In the genomic region with DNA sequence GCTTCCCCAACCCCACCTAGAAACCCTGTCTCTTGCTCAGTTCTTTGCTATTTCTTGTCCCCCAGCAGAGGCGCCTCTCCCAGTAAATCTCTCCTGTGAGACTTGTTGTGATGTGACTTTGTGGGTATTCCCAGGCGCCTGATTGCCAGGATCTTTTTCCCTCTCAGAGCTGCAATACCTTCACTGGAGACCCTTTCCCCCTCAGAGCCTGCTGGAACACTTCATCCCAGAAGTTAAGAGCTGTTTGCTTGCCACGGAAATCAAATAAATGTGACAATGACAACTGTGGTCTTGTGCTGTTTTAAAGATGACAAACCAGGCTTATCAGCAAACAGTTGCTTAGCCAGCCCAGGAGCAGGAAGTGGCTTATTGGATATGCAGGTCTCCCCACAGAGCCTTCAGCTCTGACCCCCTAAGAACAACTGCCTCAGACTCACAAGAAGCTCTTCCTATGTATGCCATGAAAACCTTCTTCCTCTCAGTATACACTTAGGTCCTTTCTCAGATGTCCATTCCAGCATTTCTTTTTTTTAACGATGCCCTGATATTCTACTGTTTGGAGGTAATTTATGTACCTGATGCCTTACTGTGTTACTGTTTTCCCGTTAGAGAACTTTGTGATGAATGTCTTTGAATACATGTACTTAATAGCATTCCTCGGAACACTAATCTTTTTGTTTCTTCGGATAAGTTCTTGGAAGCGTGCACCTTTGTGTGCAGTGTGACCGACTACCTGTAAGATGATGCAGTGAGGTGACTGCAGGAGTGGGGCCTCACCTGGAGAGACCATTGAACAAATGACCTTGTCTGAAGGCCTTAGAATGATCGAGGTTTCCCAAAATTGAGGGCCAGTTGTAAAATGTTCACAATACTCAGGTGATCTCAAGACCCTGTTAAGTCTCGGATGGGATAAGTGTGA, we compare ENCODE assay signal across 8 mouse cellular contexts. TPM values are rescaled to one million over a fixed set of nuclear protein-coding genes. Genes with fewer than 3 reads are reported as not detected.
DNase-seq lines count a peak whose midpoint lies in the region; ATAC-seq and TF ChIP-seq lines count a peak whose summit lies in the region.

No protein-coding gene starts in this region.

- peaks cover 29% of the 10 kb centered on the region for H3K4me1 ChIP-seq in hindbrain, embryonic 14.5 days (replicated peaks; ENCODE audit: control insufficient read depth, insufficient read depth, low read length)
- H3K4me1 ChIP-seq in midbrain, embryonic 15.5 days, result peaks cover 44% of the 10 kb centered on the region

- H3K4me2 ChIP-seq in hindbrain, embryonic 14.5 days (replicated peaks), result peak overlapping the region; percentile 53
- peak overlapping the region; percentile 71 for H3K4me2 ChIP-seq in midbrain, embryonic 15.5 days

- no peaks in the 10 kb centered on the region for H3K9me3 ChIP-seq in hindbrain, embryonic 14.5 days (ENCODE audit: control insufficient read depth, low read length)
- H3K9me3 ChIP-seq in midbrain, embryonic 15.5 days, result no peaks in the 10 kb centered on the region

- H3K27me3 ChIP-seq in hindbrain, embryonic 14.5 days (ENCODE audit: control insufficient read depth, insufficient read depth, low read length), result no peaks in the 10 kb centered on the region
- no peaks in the 10 kb centered on the region for H3K27me3 ChIP-seq in midbrain, embryonic 15.5 days (replicated peaks)

- peak overlapping the region; percentile 94 for H3K27ac ChIP-seq in left cerebral cortex, adult 2 months
- H3K27ac ChIP-seq in hindbrain, embryonic 14.5 days, result peak overlapping the region; percentile 99
- peak overlapping the region; percentile 99 for H3K27ac ChIP-seq in midbrain, embryonic 15.5 days

- intact Hi-C loops in left cerebral cortex, adult 2 months (cut with DNase I), result loop anchor here (2.0 kb wide), 1 partner anchor 19 kb away; no protein-coding TSS in a partner anchor

- peaks cover 4% of the 10 kb centered on the region for H3K36me3 ChIP-seq in hindbrain, embryonic 14.5 days (replicated peaks; ENCODE audit: control insufficient read depth, insufficient read depth)
- H3K36me3 ChIP-seq in midbrain, embryonic 15.5 days (replicated peaks), result no peaks in the 10 kb centered on the region

- 0 out of 2 replicates have a peak, but pooled peaks have one; percentile 1 for ATAC-seq in hindbrain, embryonic 14.5 days (ENCODE audit: low FRiP score)
- ATAC-seq in midbrain, embryonic 15.5 days (replicated peaks), result no peak

- WGBS in hindbrain, embryonic 14.5 days, result 15% methylated on average over 11 of the region's 11 CpGs
- WGBS in midbrain, embryonic 15.5 days, result 11% methylated on average over 11 of the region's 11 CpGs

- peak overlapping the region; percentile 89 for H3K4me3 ChIP-seq in left cerebral cortex, adult 2 months
- peak overlapping the region; percentile 91 for H3K4me3 ChIP-seq in hindbrain, embryonic 14.5 days (replicated peaks; ENCODE audit: low read length)
- peak overlapping the region; percentile 94 for H3K4me3 ChIP-seq in midbrain, embryonic 15.5 days

- no peak; the same call in 1 of the 2 replicates for TF ChIP-seq CTCF in left cerebral cortex, adult 2 months (IDR thresholded peaks at IDR 0.05)
- TF ChIP-seq CTCF in brain, embryonic 14.5 days (IDR thresholded peaks at IDR 0.05; ENCODE audit: borderline replicate concordance, extremely low read depth, insufficient read depth, insufficient read length), result no peak

- no peak for DNase-seq in left cerebral cortex, adult 2 months (ENCODE audit: extremely low spot score in 1 of 2, low spot score in 2 of 2)
- no peak for DNase-seq in left cerebral cortex, adult 18-20 months (ENCODE audit: low spot score in 2 of 2)
- peak; percentile 56 for DNase-seq in brain, embryonic 14.5 days (ENCODE audit: low read depth)
- DNase-seq in hindbrain, embryonic 14.5 days (ENCODE audit: low spot score), result peak; percentile 42
- DNase-seq in left cerebral cortex, adult 11 months (ENCODE audit: low spot score), result no peak
- DNase-seq in frontal cortex, postnatal 14 days (ENCODE audit: low spot score in 2 of 2), result no peak
- DNase-seq in urinary bladder, postnatal 14 days (ENCODE audit: low spot score), result no peak

- H3K9ac ChIP-seq in hindbrain, embryonic 14.5 days, result peak overlapping the region; percentile 45
- peak overlapping the region; percentile 13; the same call in 1 of the 2 replicates for H3K9ac ChIP-seq in midbrain, embryonic 15.5 days

- no peak for TF ChIP-seq POLR2A in brain, embryonic 14.5 days (IDR thresholded peaks at IDR 0.05; ENCODE audit: borderline replicate concordance, extremely low read depth, insufficient read depth, insufficient read length, poor library complexity, severe bottlenecking)

RNA-seq across cellular contexts. Expression of a gene that starts 0.9 kb away (rescaled TPM):
- total RNA-seq in left cerebral cortex, adult 2 months (2021), result 100 to 1,000 TPM; 187 to 202 TPM
- 100 to 1,000 TPM; 213 to 223 TPM for total RNA-seq in left cerebral cortex, adult 18-20 months (2021)
- 196 and 230 TPM in 2 replicates for polyA plus RNA-seq in brain, embryonic 14.5 days (2012; rRNA removed)
- polyA plus RNA-seq in hindbrain, embryonic 14.5 days (2014; fragmentation: Nextera tagmentation; extraction: Ambion mirVana), result 153 and 154 TPM in 2 replicates
- 220 and 224 TPM in 2 replicates for polyA plus RNA-seq in midbrain, embryonic 15.5 days (2015; fragmentation: Nextera tagmentation; extraction: Ambion mirVana)

RNA-seq across cellular contexts. Expression of a gene that starts 18.4 kb away (rescaled TPM):
- 10 to 100 TPM; 11.2 to 18.3 TPM for total RNA-seq in left cerebral cortex, adult 2 months (2021)
- total RNA-seq in left cerebral cortex, adult 18-20 months (2021), result 10 to 100 TPM; 11.1 to 12.6 TPM
- polyA plus RNA-seq in brain, embryonic 14.5 days (2012; rRNA removed), result 15.2 and 22.5 TPM in 2 replicates
- 12.9 and 13.8 TPM in 2 replicates for polyA plus RNA-seq in hindbrain, embryonic 14.5 days (2014; fragmentation: Nextera tagmentation; extraction: Ambion mirVana)
- 12.2 and 12.7 TPM in 2 replicates for polyA plus RNA-seq in midbrain, embryonic 15.5 days (2015; fragmentation: Nextera tagmentation; extraction: Ambion mirVana)

Comparison
In these comparisons a context has a peak if more than half of its experiments do, and no peak if none do; other contexts are left out.
1. DNase-seq: peak in brain, embryonic 14.5 days (single experiment) and hindbrain, embryonic 14.5 days (single experiment); none in left cerebral cortex, adult 2 months (0 of 2), left cerebral cortex, adult 18-20 months (0 of 2), left cerebral cortex, adult 11 months (single experiment), frontal cortex, postnatal 14 days (0 of 2) and urinary bladder, postnatal 14 days (single experiment).
2. Peak in every context shown above with its lines, with median percentiles within 50 percentile points of each other: H3K27ac ChIP-seq and H3K4me3 ChIP-seq.